Mouse (Mus musculus): ENCODE measurements around the gene Zmiz1. TPM values are rescaled to one million over a fixed set of nuclear protein-coding genes. Genes with fewer than 3 reads are reported as not detected.

Gene Zmiz1
- total and polyA plus RNA-seq, 3 experiments = 3.7 to 45.8 (median 11.1) TPM

DNA sequence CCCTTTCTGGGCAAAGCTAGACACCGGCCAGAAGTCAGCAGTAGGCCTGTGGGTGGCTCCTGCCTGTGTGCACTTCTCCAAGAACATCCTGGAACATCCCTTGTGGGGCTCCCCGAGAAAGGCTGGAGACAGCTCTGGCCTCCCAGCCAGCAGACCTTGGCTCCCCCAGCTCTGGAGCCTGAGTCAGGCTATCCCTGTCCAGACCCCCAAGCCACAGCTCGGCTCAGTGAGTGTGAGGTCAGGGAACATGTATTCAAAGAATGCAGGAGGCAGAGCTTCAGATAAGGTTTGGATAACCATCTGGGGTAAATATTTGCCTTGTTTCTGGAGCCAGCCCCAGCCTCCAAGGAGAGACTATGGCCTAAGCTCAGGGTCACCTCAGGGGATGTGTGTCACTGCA lies 74.0 kb downstream of the Zmiz1 start:
- Histone ChIP-seq H3K4me2 (ENCODE audit: insufficient read depth, low read depth, poor library complexity, severe bottlenecking) (no peak overlapping the region), H3K27ac (ENCODE audit: insufficient read depth, low read depth) (no peak overlapping the region), H3K9me3 (replicated peaks; ENCODE audit: low read length) (no peaks in the 10 kb centered on the region), H3K4me3 (replicated peaks in 1 of 3; ENCODE audit: low read depth in 2 of 3, low read length in 2 of 3, poor library complexity in 1 of 3) (no peak overlapping the region), H3K79me2 (replicated peaks; ENCODE audit: control insufficient read depth, extremely low read depth, insufficient read depth, poor library complexity, severe bottlenecking) (no peaks in the 10 kb centered on the region), H3K27me3 (replicated peaks) (no peaks in the 10 kb centered on the region), H3K9ac (ENCODE audit: insufficient read depth, low read depth) (no peak overlapping the region), H3K4me1 (ENCODE audit: control insufficient read depth in 1 of 2, insufficient read depth in 2 of 2) (peaks cover 15 to 73% of the 10 kb centered on the region in 2 experiments), H3K36me3 (replicated peaks in 1 of 2; ENCODE audit: control insufficient read depth in 1 of 2, insufficient read depth in 1 of 2, low read length in 1 of 2) (peaks cover 18 to 62% of the 10 kb centered on the region in 2 experiments)
- DNase-seq (ENCODE audit: extremely low read depth) = no peak
- in situ Hi-C loops (cut with MboI; ENCODE audit: low pct_ligation_motif_present, low pct_unique_long_range_greater_than_20kb, low sequenced_read_pairs) = no loop called here
- dilution Hi-C loops (cut with MboI; ENCODE audit: extremely low pct_ligation_motif_present, extremely low pct_unique_long_range_greater_than_20kb, low sequenced_read_pairs) = no loop called here
- TF ChIP-seq POLR2A (IDR thresholded peaks at IDR 0.05; ENCODE audit: low read depth, low read length) (no peak), ELF1 (IDR thresholded peaks at IDR 0.05; ENCODE audit: low read depth, low read length) (no peak), SIN3A (IDR thresholded peaks at IDR 0.05; ENCODE audit: low read length) (no peak), PAX5 (IDR thresholded peaks at IDR 0.05; ENCODE audit: low read length) (no peak), MXI1 (IDR thresholded peaks at IDR 0.05; ENCODE audit: low read depth, low read length) (no peak), MAX (IDR thresholded peaks at IDR 0.05; ENCODE audit: low read length) (no peak), USF2 (conservative IDR thresholded peaks at IDR 0.05; ENCODE audit: low read depth, low read length) (no peak), ZMIZ1 (IDR thresholded peaks at IDR 0.05; ENCODE audit: low read depth, low read length) (no peak), RAD21 (IDR thresholded peaks at IDR 0.05; ENCODE audit: low read depth, low read length) (no peak), MAZ (IDR thresholded peaks at IDR 0.05; ENCODE audit: low read depth, low read length) (no peak), ZC3H11A (IDR thresholded peaks at IDR 0.05; ENCODE audit: low read depth, low read length) (no peak), ZKSCAN1 (IDR thresholded peaks at IDR 0.05; ENCODE audit: borderline replicate concordance, low read depth, low read length) (no peak), MEF2A (IDR thresholded peaks at IDR 0.05; ENCODE audit: borderline replicate concordance, low read depth, low read length) (no peak), BHLHE40 (IDR thresholded peaks at IDR 0.05; ENCODE audit: low read depth, low read length) (no peak), JUN (IDR thresholded peaks at IDR 0.05; ENCODE audit: insufficient read depth, low read depth, low read length) (no peak), SMC3 (IDR thresholded peaks at IDR 0.05; ENCODE audit: low read depth, low read length) (no peak), NRF1 (IDR thresholded peaks at IDR 0.05; ENCODE audit: low read depth, low read length) (no peak), NELFE (IDR thresholded peaks at IDR 0.05; ENCODE audit: low read depth, low read length) (no peak), TCF12 (IDR thresholded peaks at IDR 0.05; ENCODE audit: low read depth, low read length) (no peak), MAFK (IDR thresholded peaks at IDR 0.05; ENCODE audit: insufficient replicate concordance, low read length) (no peak)

DNA sequence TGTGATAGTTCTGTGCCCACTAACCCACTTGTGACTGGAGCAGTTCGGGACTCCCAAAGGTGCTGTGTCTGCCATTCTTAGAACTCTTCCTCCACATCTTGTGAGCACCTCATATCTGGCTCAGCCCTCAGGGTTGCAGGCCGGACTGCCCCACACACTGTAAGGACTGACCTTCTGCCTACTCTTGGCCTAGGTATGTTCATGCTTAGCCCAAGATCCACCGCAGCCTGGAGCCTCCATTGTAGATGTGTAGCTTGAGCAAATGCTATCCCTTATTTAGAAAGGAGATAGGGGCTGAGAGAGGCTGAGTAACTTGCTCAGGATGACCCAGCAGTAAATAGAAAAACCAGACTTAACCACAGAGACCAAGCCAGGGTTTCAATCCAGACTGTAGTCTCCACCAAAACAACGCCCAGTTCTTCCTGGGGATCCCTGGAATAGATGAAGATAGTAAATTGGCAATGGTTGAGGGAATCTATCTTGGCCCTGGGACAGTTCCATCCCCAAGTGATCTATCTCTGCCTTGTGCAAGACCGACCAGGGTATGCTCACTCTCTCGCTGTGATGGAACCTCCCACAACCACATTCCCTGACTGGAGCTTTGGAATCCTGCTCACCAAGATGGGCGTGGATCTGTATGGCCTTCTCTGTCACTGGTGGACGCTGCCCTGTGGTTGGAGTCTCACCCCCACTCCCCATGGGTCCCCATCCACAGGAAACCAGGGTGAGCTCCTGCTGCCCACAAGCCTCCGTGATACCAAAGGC lies 74.8 kb downstream of the Zmiz1 start:
- H3K4me2 ChIP-seq (ENCODE audit: insufficient read depth, low read depth, poor library complexity, severe bottlenecking) = no peak overlapping the region
- in situ Hi-C loops (cut with MboI; ENCODE audit: low pct_ligation_motif_present, low pct_unique_long_range_greater_than_20kb, low sequenced_read_pairs) (no loop called here), dilution Hi-C loops (cut with MboI; ENCODE audit: extremely low pct_ligation_motif_present, extremely low pct_unique_long_range_greater_than_20kb, low sequenced_read_pairs) (no loop called here)
- no peak for DNase-seq (ENCODE audit: extremely low read depth)
- H3K4me1 ChIP-seq (ENCODE audit: control insufficient read depth in 1 of 2, insufficient read depth in 2 of 2) = peaks cover 15 to 65% of the 10 kb centered on the region in 2 experiments
- H3K4me3 ChIP-seq (replicated peaks in 1 of 3; ENCODE audit: low read depth in 2 of 3, low read length in 2 of 3, poor library complexity in 1 of 3) = no peak overlapping the region
- H3K27me3 ChIP-seq (replicated peaks) = no peaks in the 10 kb centered on the region
- no peak overlapping the region for H3K27ac ChIP-seq (ENCODE audit: insufficient read depth, low read depth)
- no peak for TF ChIP-seq POLR2A (IDR thresholded peaks at IDR 0.05; ENCODE audit: low read depth, low read length)
- TF ChIP-seq HCFC1 (IDR thresholded peaks at IDR 0.05; ENCODE audit: low read depth, low read length) = no peak
- TF ChIP-seq PAX5 (IDR thresholded peaks at IDR 0.05; ENCODE audit: low read length) = no peak
- TF ChIP-seq JUND (conservative IDR thresholded peaks at IDR 0.05; ENCODE audit: low read depth, low read length) = no peak
- no peak for TF ChIP-seq TCF12 (IDR thresholded peaks at IDR 0.05; ENCODE audit: low read depth, low read length)
- TF ChIP-seq SIN3A (IDR thresholded peaks at IDR 0.05; ENCODE audit: low read length) = no peak
- TF ChIP-seq GABPA (IDR thresholded peaks at IDR 0.05; ENCODE audit: insufficient replicate concordance, low read depth, low read length) = no peak
- TF ChIP-seq MAX (IDR thresholded peaks at IDR 0.05; ENCODE audit: low read length) = no peak
- TF ChIP-seq NRF1 (IDR thresholded peaks at IDR 0.05; ENCODE audit: low read depth, low read length) = no peak
- TF ChIP-seq MYC (IDR thresholded peaks at IDR 0.05; ENCODE audit: low read depth, low read length) = no peak
- no peak for TF ChIP-seq JUN (IDR thresholded peaks at IDR 0.05; ENCODE audit: insufficient read depth, low read depth, low read length)
- H3K36me3 ChIP-seq (replicated peaks in 1 of 2; ENCODE audit: control insufficient read depth in 1 of 2, insufficient read depth in 1 of 2, low read length in 1 of 2) = peaks cover 22 to 65% of the 10 kb centered on the region in 2 experiments
- H3K79me2 ChIP-seq (replicated peaks; ENCODE audit: control insufficient read depth, extremely low read depth, insufficient read depth, poor library complexity, severe bottlenecking) = no peaks in the 10 kb centered on the region
- H3K9ac ChIP-seq (ENCODE audit: insufficient read depth, low read depth) = no peak overlapping the region
- no peaks in the 10 kb centered on the region for H3K9me3 ChIP-seq (replicated peaks; ENCODE audit: low read length)

Data from CH12.LX (cell line).